Mouse (Mus musculus) embryonic facial prominence, embryonic 11.5 days (tissue): ENCODE results near the gene Olfr978. TPM values are rescaled to one million over a fixed set of nuclear protein-coding genes. Genes with fewer than 3 reads are reported as not detected.
"Not testable (repeated sequence)": the region's sequence is repeated elsewhere in the genome, so short reads cannot be mapped to it uniquely, and the experiment has no call there.

Experiments used
- ATAC-seq: fragments of 200-750 bp; cut with Nextera tagmentation; replicated peaks from 2 replicates; pipeline ENCODE4 v1.8.0; 2017; ENCODE audit warnings: low read depth; ENCODE audit not compliant: insufficient number of reproducible peaks, low FRiP score, low TSS enrichment
- DNase-seq: peaks from one replicate; pipeline ENCODE4 v3.0.0-alpha.2; 2015; ENCODE audit warnings: low spot score
- H3K27ac ChIP-seq: fragments of 300-500 bp; sonication (generic); replicated peaks from 2 replicates; pipeline ENCODE4 v1.5.1; 2014; ENCODE audit warnings: mild to moderate bottlenecking, low read depth, low read length, control low read depth
- H3K27me3 ChIP-seq: fragments of 300-500 bp; sonication (generic); 2 replicates; pipeline ENCODE4 v1.6.1; 2014; ENCODE audit warnings: mild to moderate bottlenecking, low read length, moderate library complexity, mixed read lengths; ENCODE audit not compliant: control insufficient read depth, insufficient read depth
- H3K36me3 ChIP-seq: fragments of 300-500 bp; sonication (generic); replicated peaks from 2 replicates; pipeline ENCODE4 v1.6.1; 2014; ENCODE audit warnings: low read depth, mild to moderate bottlenecking, low read length, moderate library complexity, mixed read lengths; ENCODE audit not compliant: control insufficient read depth, insufficient read depth
- H3K4me1 ChIP-seq: fragments of 300-500 bp; sonication (generic); 2 replicates; pipeline ENCODE4 v1.6.1; 2014; ENCODE audit warnings: low read length, mixed read lengths; ENCODE audit not compliant: control insufficient read depth, insufficient read depth
- H3K4me2 ChIP-seq: fragments of 300-500 bp; sonication (generic); 2 replicates; pipeline ENCODE4 v1.6.1; 2014; ENCODE audit warnings: low read depth, mild to moderate bottlenecking, control low read depth, low read length, moderate library complexity
- H3K4me3 ChIP-seq: fragments of 300-500 bp; sonication (generic); 2 replicates; pipeline ENCODE4 v1.5.1; 2014; ENCODE audit warnings: low read depth, low read length, control low read depth
- H3K9ac ChIP-seq: fragments of 300-500 bp; sonication (generic); replicated peaks from 2 replicates; pipeline ENCODE4 v1.6.1; 2014; ENCODE audit warnings: mild to moderate bottlenecking, control low read depth, low read length
- H3K9me3 ChIP-seq: fragments of 300-500 bp; sonication (generic); replicated peaks from 2 replicates; pipeline ENCODE4 v1.6.1; 2016; ENCODE audit warnings: mild to moderate bottlenecking, low read length, inconsistent platforms, mixed read lengths; ENCODE audit not compliant: control insufficient read depth
- WGBS: fragments of 180-500 bp; shearing (Covaris S2); extraction: QIAGEN DNeasy Blood & Tissue Kit; methylation state at CpG from one replicate; pipeline ENCODE4 v1.1.7; 2014; 5-methylcytosine and 5-hydroxymethylcytosine counted together
- polyA plus RNA-seq: library from polyadenylated mRNA; unstranded; fragments of >200 nt; fragmentation: Nextera tagmentation; extraction: Ambion mirVana; gene quantifications from 2 replicates; pipeline ENCODE4 v1.2.1, GENCODE M21; 2014

Gene Olfr978
- polyA plus RNA-seq = not detected in 2 replicates

- ATAC-seq (no peak), DNase-seq (no peak)
- WGBS = 67% methylated on average over 2 of the region's 2 CpGs
- no peak within 1 kb of the TSS for H3K27ac ChIP-seq
- no peaks in the 10 kb centered on the region for H3K9me3 ChIP-seq
- H3K9ac ChIP-seq = no peak within 1 kb of the TSS
- H3K4me3 ChIP-seq = no peak within 1 kb of the TSS
- H3K36me3 ChIP-seq = no peaks in the 10 kb centered on the region
- H3K4me2 ChIP-seq = no peak within 1 kb of the TSS
- H3K27me3 ChIP-seq = no peaks in the 10 kb centered on the region
- H3K4me1 ChIP-seq = no peaks in the 10 kb centered on the region
These were observed at the start of gene Olfr978 for GRCm38 (mm10) chr9:39991813-39992212. TSS of gene Olfr978 (plus strand) at chr9:39992113.

GRCm38 (mm10) chr9:39951946-39952345 lies 40.0 kb upstream of the Olfr978 start, which contains the start of gene Olfr975:
TSS of gene Olfr975 (minus strand) at chr9:39952046.
- Histone ChIP-seq H3K4me2 (no peak within 1 kb of the TSS), H3K4me1 (no peaks in the 10 kb centered on the region), H3K9me3 (no peaks in the 10 kb centered on the region), H3K36me3 (no peaks in the 10 kb centered on the region), H3K27ac (no peak within 1 kb of the TSS), H3K27me3 (no peaks in the 10 kb centered on the region), H3K9ac (no peak within 1 kb of the TSS), H3K4me3 (no peak within 1 kb of the TSS)
- ATAC-seq (no peak), DNase-seq (no peak)
- 63% methylated on average over 1 of the region's 1 CpGs for WGBS

- not testable (repeated sequence) for H3K9me3 ChIP-seq, H3K9ac ChIP-seq, H3K4me2 ChIP-seq, H3K27ac ChIP-seq, H3K4me1 ChIP-seq, H3K4me3 ChIP-seq, DNase-seq, H3K36me3 ChIP-seq, ATAC-seq, H3K27me3 ChIP-seq
- WGBS = 78% methylated on average over 5 of the region's 9 CpGs
These were observed 30.9 kb upstream of the Olfr978 start, which contains the start of gene Olfr976 for GRCm38 (mm10) chr9:39961033-39961432. TSS of gene Olfr976 (minus strand) at chr9:39961133.

DNA sequence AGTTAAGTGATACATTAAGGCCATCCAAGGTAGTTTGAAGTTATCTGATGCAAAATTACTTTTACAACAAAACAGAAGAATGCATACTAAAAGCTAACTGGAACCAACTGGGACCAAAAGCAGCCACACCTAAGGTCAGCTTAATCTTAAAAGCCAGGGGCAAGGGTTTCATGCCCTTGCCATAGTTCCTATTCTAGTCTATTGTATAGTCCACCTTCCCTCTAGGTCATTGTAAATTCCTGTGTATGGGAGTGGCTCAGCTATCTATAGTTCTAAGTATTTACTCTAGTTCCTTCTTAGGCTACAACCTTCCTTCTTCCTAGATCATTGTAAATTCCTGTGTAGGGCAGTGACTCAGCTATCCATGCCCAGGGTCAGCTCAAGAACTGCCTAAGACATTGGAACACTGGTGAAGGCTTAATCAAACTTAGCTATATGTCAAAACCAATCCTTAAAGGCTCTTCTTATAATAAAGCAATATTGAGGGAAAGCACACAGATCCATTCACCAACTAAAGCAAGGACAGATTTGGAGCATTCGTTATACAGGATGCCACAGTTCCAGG lies 15.2 kb upstream of the Olfr978 start:
- ATAC-seq, H3K4me1 ChIP-seq, H3K4me2 ChIP-seq, DNase-seq, H3K36me3 ChIP-seq, H3K27me3 ChIP-seq, H3K9ac ChIP-seq, H3K4me3 ChIP-seq, H3K27ac ChIP-seq, H3K9me3 ChIP-seq: not testable (repeated sequence)
- WGBS = 80% methylated on average over 1 of the region's 1 CpGs

DNA sequence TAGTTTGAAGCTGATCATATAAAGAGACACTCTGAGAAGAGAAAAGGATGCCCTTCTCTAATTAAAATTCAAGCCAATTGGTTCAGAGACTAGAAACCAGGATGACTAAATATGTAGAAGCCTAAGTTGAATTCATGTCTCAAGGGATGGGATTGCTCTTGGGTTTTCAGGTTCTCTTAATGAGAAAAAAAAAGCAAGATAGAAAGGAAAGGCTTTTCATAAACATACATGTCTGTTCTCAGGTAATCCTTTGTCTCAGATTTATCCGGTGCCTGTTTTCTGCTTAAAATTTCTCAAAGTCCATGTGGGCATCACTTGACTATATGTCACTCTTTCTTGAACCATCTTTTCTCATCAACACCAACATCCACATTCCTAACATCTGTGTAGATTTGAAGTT lies 11.5 kb downstream of the Olfr978 start, which contains the start of gene Olfr979:
Olfr979 (minus strand) TSS at position 101 of the 400 bp plus-strand sequence.
- no peak for ATAC-seq
- H3K4me1 ChIP-seq = no peaks in the 10 kb centered on the region
- H3K9ac ChIP-seq = no peak within 1 kb of the TSS
- no peaks in the 10 kb centered on the region for H3K36me3 ChIP-seq
- no peak for DNase-seq
- H3K27ac ChIP-seq = no peak within 1 kb of the TSS
- 95% methylated on average over 1 of the region's 1 CpGs for WGBS
- no peak within 1 kb of the TSS for H3K4me3 ChIP-seq
- no peak within 1 kb of the TSS for H3K4me2 ChIP-seq
- no peaks in the 10 kb centered on the region for H3K9me3 ChIP-seq
- H3K27me3 ChIP-seq = no peaks in the 10 kb centered on the region

DNA sequence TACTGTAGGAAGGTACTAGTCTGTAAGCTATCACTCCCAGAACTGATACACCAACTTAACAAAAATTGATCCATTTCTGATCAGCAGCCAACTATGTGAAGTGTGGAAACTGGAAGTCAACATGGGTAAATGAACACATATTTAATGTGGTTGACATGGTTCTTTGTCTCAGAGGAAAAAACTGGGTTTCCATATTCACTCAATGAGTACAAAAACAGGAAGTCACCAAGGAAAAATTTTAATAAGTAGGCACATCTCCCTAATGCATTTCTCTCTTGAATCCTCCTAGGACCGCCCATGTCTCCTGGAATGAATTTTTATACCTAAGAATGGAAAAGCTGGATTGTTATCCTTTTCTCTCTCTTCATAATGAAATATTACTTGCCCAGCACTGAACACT lies 17.6 kb downstream of the Olfr978 start, which contains the start of gene Olfr980:
Olfr980 (minus strand) TSS at position 101 of the 400 bp plus-strand sequence.
- Histone ChIP-seq H3K4me1 (no peaks in the 10 kb centered on the region), H3K27ac (no peak within 1 kb of the TSS), H3K36me3 (no peaks in the 10 kb centered on the region), H3K9ac (no peak within 1 kb of the TSS), H3K4me2 (no peak within 1 kb of the TSS), H3K27me3 (no peaks in the 10 kb centered on the region), H3K9me3 (no peaks in the 10 kb centered on the region), H3K4me3 (no peak within 1 kb of the TSS)
- 91% methylated on average over 1 of the region's 1 CpGs for WGBS
- no peak for DNase-seq
- no peak for ATAC-seq

- 63% methylated on average over 2 of the region's 2 CpGs for WGBS
- Histone ChIP-seq H3K4me1 (no peaks in the 10 kb centered on the region), H3K9me3 (no peaks in the 10 kb centered on the region), H3K9ac (no peak within 1 kb of the TSS), H3K36me3 (no peaks in the 10 kb centered on the region), H3K27me3 (no peaks in the 10 kb centered on the region), H3K4me2 (no peak within 1 kb of the TSS), H3K27ac (no peak within 1 kb of the TSS), H3K4me3 (no peak within 1 kb of the TSS)
- ATAC-seq = no peak
- DNase-seq = no peak
These were observed 29.3 kb downstream of the Olfr978 start, which contains the start of gene Olfr981 for GRCm38 (mm10) chr9:40021164-40021563. TSS of gene Olfr981 (plus strand) at chr9:40021464.
